Mouse (Mus musculus): ENCODE data around the gene Utp4.

DNA sequence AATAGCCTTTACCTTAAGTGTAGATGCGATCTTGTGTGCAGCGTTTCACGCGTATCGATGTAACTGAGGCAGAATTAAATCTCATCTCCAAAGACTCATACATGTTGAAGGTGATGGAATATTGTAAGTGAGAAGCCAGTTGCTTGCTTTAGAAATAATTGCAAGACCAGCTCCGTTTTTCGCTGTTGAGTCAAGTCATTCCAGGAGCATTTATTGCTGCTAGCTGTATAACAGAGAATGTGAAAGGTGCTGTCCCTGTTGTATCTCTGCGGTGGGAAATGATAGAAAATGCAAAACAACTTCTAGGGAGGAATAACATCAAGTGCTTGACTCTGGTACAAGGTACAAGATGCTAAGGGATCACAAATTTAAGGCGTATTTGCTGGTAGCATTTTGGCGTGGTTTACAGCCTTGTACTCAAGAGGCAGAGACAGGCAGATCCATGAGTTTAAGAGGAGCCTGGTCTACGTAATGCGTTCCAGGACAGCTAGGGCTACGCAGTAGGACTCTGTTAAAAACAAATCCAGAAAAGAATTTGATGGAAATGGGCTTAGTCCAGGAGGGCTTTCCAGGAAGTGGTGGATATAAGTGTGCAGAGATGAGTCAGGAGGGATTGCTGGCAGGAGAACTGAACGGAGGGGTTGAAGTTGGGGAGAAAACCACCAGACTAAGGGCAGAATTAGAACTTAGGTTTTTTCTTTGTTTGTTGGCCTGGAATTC lies 43.8 kb downstream of the Utp4 start:
- TF ChIP-seq GATA1 (IDR thresholded peaks at IDR 0.05; ENCODE audit: low read depth, low read length) (no peak), CTCF (IDR thresholded peaks at IDR 0.05 in 2 of 3, conservative IDR thresholded peaks at IDR 0.05 in 1 of 3; ENCODE audit: control insufficient read depth in 1 of 3, insufficient read depth in 1 of 3, low read depth in 2 of 3, low read length in 3 of 3, poor library complexity in 1 of 3, severe bottlenecking in 1 of 3) (no peak), USF1 (IDR thresholded peaks at IDR 0.05; ENCODE audit: low read depth, low read length) (no peak), POLR2AphosphoS2 (IDR thresholded peaks at IDR 0.05; ENCODE audit: low read length) (no peak), SIN3A (IDR thresholded peaks at IDR 0.05; ENCODE audit: low read length) (no peak), MAX (IDR thresholded peaks at IDR 0.05; ENCODE audit: low read length) (no peak), POLR2A (IDR thresholded peaks at IDR 0.05; ENCODE audit: control insufficient read depth in 1 of 2, insufficient read depth in 1 of 2, low read depth in 1 of 2, low read length in 2 of 2, poor library complexity in 1 of 2) (no peak), E2F4 (IDR thresholded peaks at IDR 0.05; ENCODE audit: borderline replicate concordance, low read depth, low read length) (no peak), EP300 (IDR thresholded peaks at IDR 0.05; ENCODE audit: low read depth in 1 of 2, low read length in 2 of 2) (no peak), POLR2AphosphoS5 (IDR thresholded peaks at IDR 0.05; ENCODE audit: borderline replicate concordance, low read depth, low read length) (no peak), NELFE (IDR thresholded peaks at IDR 0.05; ENCODE audit: low read depth, low read length) (no peak), MAFK (IDR thresholded peaks at IDR 0.05; ENCODE audit: borderline replicate concordance, low read depth, low read length) (no peak; the same call in 1 of the 2 replicates), USF2 (IDR thresholded peaks at IDR 0.05; ENCODE audit: borderline replicate concordance in 1 of 2, insufficient read depth in 1 of 2, low read depth in 1 of 2, low read length in 2 of 2) (no peak)
